Mouse (Mus musculus) stomach, postnatal 0 days (tissue): ENCODE data around the gene Prkcb. TPM values are rescaled to one million over a fixed set of nuclear protein-coding genes. Genes with fewer than 3 reads are reported as not detected.

Source experiments
- ATAC-seq: fragments of 200-750 bp; cut with Nextera tagmentation; 2 replicates; pipeline ENCODE4 v1.8.0; 2017; ENCODE audit not compliant: low FRiP score, low TSS enrichment
- DNase-seq: peaks from one replicate; pipeline ENCODE4 v3.0.0-alpha.2; 2016; ENCODE audit warnings: low spot score
- H3K27ac ChIP-seq: fragments of 300-500 bp; sonication (generic); replicated peaks from 2 replicates; pipeline ENCODE4 v1.5.1; 2014; ENCODE audit warnings: mild to moderate bottlenecking, control low read depth
- H3K27me3 ChIP-seq: fragments of 300-500 bp; sonication (generic); 2 replicates; pipeline ENCODE4 v1.6.1; 2014; ENCODE audit warnings: low read length; ENCODE audit not compliant: control insufficient read depth, insufficient read depth
- H3K36me3 ChIP-seq: fragments of 300-500 bp; sonication (generic); 2 replicates; pipeline ENCODE4 v1.6.1; 2014; ENCODE audit warnings: low read length, mixed read lengths; ENCODE audit not compliant: control insufficient read depth, insufficient read depth
- H3K4me1 ChIP-seq: fragments of 300-500 bp; sonication (generic); replicated peaks from 2 replicates; pipeline ENCODE4 v1.6.1; 2014; ENCODE audit warnings: antibody characterized with exemption; ENCODE audit not compliant: control insufficient read depth, insufficient read depth
- H3K4me2 ChIP-seq: fragments of 300-500 bp; sonication (generic); replicated peaks from 2 replicates; pipeline ENCODE4 v1.6.1; 2014; ENCODE audit warnings: low read depth, mild to moderate bottlenecking, control low read depth, moderate library complexity
- H3K4me3 ChIP-seq: fragments of 300-500 bp; sonication (generic); 2 replicates; pipeline ENCODE4 v1.5.1; 2014; ENCODE audit warnings: low read depth, low read length, control low read depth
- H3K9ac ChIP-seq: fragments of 300-500 bp; sonication (generic); 2 replicates; pipeline ENCODE4 v1.6.1; 2014; ENCODE audit warnings: mild to moderate bottlenecking, low read length, control low read depth, mixed read lengths
- H3K9me3 ChIP-seq: fragments of 300-500 bp; sonication (generic); 2 replicates; pipeline ENCODE4 v1.6.1; 2016; ENCODE audit warnings: low read length; ENCODE audit not compliant: control insufficient read depth
- CTCF ChIP-seq: IDR thresholded peaks from 2 replicates; pipeline ENCODE4 v1.5.1; 2016; ENCODE audit warnings: antibody characterized with exemption, low read depth, mild to moderate bottlenecking, moderate library complexity
- EP300 ChIP-seq: optimal IDR thresholded peaks from 2 replicates; pipeline ENCODE3; 2016; ENCODE audit warnings: antibody characterized with exemption
- WGBS: fragments of 180-500 bp; shearing (Covaris S2); extraction: QIAGEN DNeasy Blood & Tissue Kit; methylation state at CpG from one replicate; pipeline ENCODE4 v1.1.7; 2014; 5-methylcytosine and 5-hydroxymethylcytosine counted together
- polyA plus RNA-seq: library from polyadenylated mRNA; unstranded; fragments of >200 nt; fragmentation: Nextera tagmentation; extraction: Ambion mirVana; gene quantifications from 2 replicates; pipeline ENCODE4 v1.2.1, GENCODE M21; 2015

The Prkcb gene
- polyA plus RNA-seq, 1 experiment from 2014 or later, result 7.9 TPM

DNA sequence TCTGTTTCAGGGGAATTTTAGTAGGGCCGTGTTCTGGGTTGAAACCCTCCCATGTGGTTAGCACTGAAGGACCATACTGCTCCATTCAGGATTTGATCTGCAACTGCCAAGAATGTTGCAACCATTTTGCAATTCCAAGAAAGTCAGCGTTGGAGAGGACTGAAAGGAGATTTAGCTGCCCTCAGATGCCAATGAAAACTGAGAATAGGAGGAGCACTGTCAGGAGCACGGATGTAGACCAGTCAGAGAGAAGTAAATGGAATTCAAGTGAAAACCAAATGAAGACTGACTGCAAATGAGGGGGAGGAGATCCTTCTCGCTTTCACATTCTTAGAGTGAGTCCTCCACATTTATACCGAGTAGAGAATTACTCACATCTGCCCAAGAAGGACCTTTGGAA, 83.4 kb downstream of the Prkcb start:
- H3K27me3 ChIP-seq, result no peaks in the 10 kb centered on the region
- WGBS, result 67% methylated on average over 5 of the region's 5 CpGs
- no peaks in the 10 kb centered on the region for H3K4me1 ChIP-seq

GRCm38 (mm10) chr7:122372349-122372748, 83.8 kb downstream of the Prkcb start:
- Histone ChIP-seq H3K4me2 (no peak overlapping the region), H3K27me3 (no peaks in the 10 kb centered on the region), H3K36me3 (no peaks in the 10 kb centered on the region), H3K4me1 (no peaks in the 10 kb centered on the region), H3K9ac (no peak overlapping the region), H3K27ac (no peak overlapping the region), H3K9me3 (no peaks in the 10 kb centered on the region), H3K4me3 (no peak overlapping the region)
- no peak for ATAC-seq
- WGBS, result 75% methylated on average over 3 of the region's 3 CpGs
- TF ChIP-seq CTCF (no peak), EP300 (no peak)
- no peak for DNase-seq

More for the DNA sequence above, 83.4 kb downstream of the Prkcb start:
- H3K36me3 ChIP-seq, result no peaks in the 10 kb centered on the region
- DNase-seq, result no peak
- H3K9ac ChIP-seq, result no peak overlapping the region
- no peaks in the 10 kb centered on the region for H3K9me3 ChIP-seq
- H3K4me2 ChIP-seq, result no peak overlapping the region
- TF ChIP-seq CTCF (no peak), EP300 (no peak)
- H3K4me3 ChIP-seq, result no peak overlapping the region
- ATAC-seq, result no peak
- no peak overlapping the region for H3K27ac ChIP-seq

DNA sequence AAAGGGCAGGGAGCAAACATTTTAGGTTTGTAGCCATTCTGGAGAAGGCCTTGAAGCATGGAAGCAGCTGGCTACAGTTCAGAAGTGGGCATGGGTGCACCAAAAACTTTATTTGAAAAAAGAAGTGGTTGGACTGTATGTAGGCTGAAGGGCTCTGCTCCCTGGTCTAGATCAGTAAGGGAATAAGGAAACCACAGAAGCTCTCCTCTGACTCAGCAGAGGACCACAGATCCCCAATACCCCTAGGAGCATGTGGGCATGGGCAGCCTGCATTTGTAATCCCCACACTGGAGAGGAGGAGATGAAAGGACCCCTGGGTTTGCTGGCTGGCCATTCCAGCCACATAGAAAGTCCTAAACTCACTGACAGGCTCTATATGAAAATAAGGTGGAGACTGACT, 88.3 kb downstream of the Prkcb start:
- Histone ChIP-seq H3K36me3 (no peaks in the 10 kb centered on the region), H3K9me3 (no peaks in the 10 kb centered on the region), H3K27me3 (no peaks in the 10 kb centered on the region), H3K4me1 (no peaks in the 10 kb centered on the region), H3K4me2 (no peak overlapping the region), H3K9ac (no peak overlapping the region), H3K4me3 (no peak overlapping the region), H3K27ac (no peak overlapping the region)
- TF ChIP-seq CTCF (no peak), EP300 (no peak)
- ATAC-seq, result no peak
- DNase-seq, result no peak

GRCm38 (mm10) chr7:122377967-122378366, 89.4 kb downstream of the Prkcb start:
- H3K27ac ChIP-seq, result no peak overlapping the region
- ATAC-seq, result no peak
- H3K4me3 ChIP-seq, result no peak overlapping the region
- no peaks in the 10 kb centered on the region for H3K27me3 ChIP-seq
- H3K4me2 ChIP-seq, result no peak overlapping the region
- 62% methylated on average over 3 of the region's 3 CpGs for WGBS
- no peak overlapping the region for H3K9ac ChIP-seq
- no peaks in the 10 kb centered on the region for H3K4me1 ChIP-seq
- no peaks in the 10 kb centered on the region for H3K36me3 ChIP-seq
- no peak for DNase-seq
- TF ChIP-seq CTCF, result no peak
- TF ChIP-seq EP300, result no peak
- H3K9me3 ChIP-seq, result no peaks in the 10 kb centered on the region

GRCm38 (mm10) chr7:122378473-122378872, 89.9 kb downstream of the Prkcb start:
- H3K27me3 ChIP-seq, result no peaks in the 10 kb centered on the region
- H3K4me1 ChIP-seq, result no peaks in the 10 kb centered on the region
- WGBS, result 26% methylated on average over 10 of the region's 10 CpGs
- TF ChIP-seq CTCF (no peak), EP300 (no peak)
- H3K9me3 ChIP-seq, result no peaks in the 10 kb centered on the region
- no peak overlapping the region for H3K27ac ChIP-seq
- ATAC-seq, result no peak
- H3K4me2 ChIP-seq, result no peak overlapping the region
- no peak overlapping the region for H3K4me3 ChIP-seq
- no peaks in the 10 kb centered on the region for H3K36me3 ChIP-seq
- DNase-seq, result peak; percentile 23
- H3K9ac ChIP-seq, result no peak overlapping the region; the same call in 1 of the 2 replicates

DNA sequence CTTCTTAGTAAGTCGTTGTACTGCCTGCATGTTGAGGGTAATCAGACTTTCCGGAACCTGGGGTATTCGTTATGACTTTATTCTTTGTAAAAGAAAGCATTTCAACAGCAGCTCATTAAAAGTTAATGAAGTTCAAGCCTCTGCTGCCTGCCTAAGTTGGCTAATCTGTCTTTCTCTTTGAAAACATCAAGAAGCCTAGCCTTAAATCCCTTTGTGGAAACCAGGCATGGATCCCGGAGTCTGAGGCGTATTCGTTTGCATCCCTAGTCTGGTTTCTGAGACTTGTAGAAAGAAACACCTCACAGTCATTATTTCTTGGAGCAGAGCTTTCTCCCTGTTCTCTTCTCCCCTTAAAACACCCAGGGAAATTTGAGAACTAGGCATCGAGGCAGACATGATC, 90.7 kb downstream of the Prkcb start:
- Histone ChIP-seq H3K4me2 (no peak overlapping the region), H3K4me1 (no peaks in the 10 kb centered on the region), H3K36me3 (no peaks in the 10 kb centered on the region), H3K9ac (no peak overlapping the region), H3K4me3 (no peak overlapping the region), H3K9me3 (no peaks in the 10 kb centered on the region), H3K27me3 (no peaks in the 10 kb centered on the region), H3K27ac (no peak overlapping the region)
- no peak for DNase-seq
- 67% methylated on average over 7 of the region's 7 CpGs for WGBS
- TF ChIP-seq EP300, result no peak
- TF ChIP-seq CTCF, result no peak
- ATAC-seq, result no peak
